Mouse (Mus musculus): ENCODE results near the gene Tnfsf12.

- TF ChIP-seq CTCF (IDR thresholded peaks at IDR 0.05): no peak
- TF ChIP-seq POLR2A (IDR thresholded peaks at IDR 0.05; ENCODE audit: insufficient read depth, low read depth, low read length): no peak
These were observed 8.6 kb downstream of the Tnfsf12 start for GRCm38 (mm10) chr11:69687061-69687460.
